Comparison of ENCODE assay signal across 8 mouse cellular contexts in genomic region chr12:27339171-27339751, GRCm38 (mm10). TPM values are rescaled to one million over a fixed set of nuclear protein-coding genes. Genes with fewer than 3 reads are reported as not detected.
DNase-seq lines count a peak whose midpoint lies in the region; ATAC-seq lines count a peak whose summit lies in the region.

No protein-coding gene starts in this region.

- no peak for ATAC-seq in intestine, embryonic 14.5 days (replicated peaks; ENCODE audit: low FRiP score, low TSS enrichment, low read depth)
- ATAC-seq in midbrain, embryonic 11.5 days (ENCODE audit: low FRiP score) = no peak
- no peak for ATAC-seq in stomach, embryonic 16.5 days (ENCODE audit: insufficient read depth, low FRiP score)
- ATAC-seq in inflammation-experienced regulatory T-cells, adult 6 months = no peak

- intact Hi-C loops in left cerebral cortex, postnatal 36 days (cut with DNase I) = loop anchor here (2.0 to 10.0 kb wide), 3 partner anchors 204 to 452 kb away; no protein-coding TSS in a partner anchor

- peak overlapping the region; percentile 86 for H3K4me2 ChIP-seq in intestine, embryonic 14.5 days (ENCODE audit: low read length)
- H3K4me2 ChIP-seq in midbrain, embryonic 11.5 days = peak overlapping the region; percentile 66
- peak overlapping the region; percentile 94 for H3K4me2 ChIP-seq in stomach, embryonic 16.5 days (ENCODE audit: low read depth, low read length)

- H3K27ac ChIP-seq in brown adipose tissue, adult 24 weeks (replicated peaks; ENCODE audit: low read depth, low read length) = no peak overlapping the region
- H3K27ac ChIP-seq in intestine, embryonic 14.5 days (ENCODE audit: low read depth) = peak overlapping the region; percentile 76
- peak overlapping the region; percentile 89 for H3K27ac ChIP-seq in midbrain, embryonic 11.5 days (ENCODE audit: low read depth, low read length)
- H3K27ac ChIP-seq in stomach, embryonic 16.5 days (ENCODE audit: low read length) = peak overlapping the region; percentile 74

- H3K27me3 ChIP-seq in intestine, embryonic 14.5 days (replicated peaks; ENCODE audit: control insufficient read depth, insufficient read depth, low read length) = no peaks in the 10 kb centered on the region
- H3K27me3 ChIP-seq in midbrain, embryonic 11.5 days (ENCODE audit: control insufficient read depth, insufficient read depth, low read length) = no peaks in the 10 kb centered on the region
- H3K27me3 ChIP-seq in stomach, embryonic 16.5 days (ENCODE audit: control insufficient read depth, insufficient read depth, low read length) = no peaks in the 10 kb centered on the region

- H3K9ac ChIP-seq in intestine, embryonic 14.5 days (ENCODE audit: low read length) = peak overlapping the region; percentile 93
- peak overlapping the region; percentile 99 for H3K9ac ChIP-seq in midbrain, embryonic 11.5 days (ENCODE audit: low read length)
- peak overlapping the region; percentile 83 for H3K9ac ChIP-seq in stomach, embryonic 16.5 days (ENCODE audit: low read length)

- H3K9me3 ChIP-seq in intestine, embryonic 14.5 days (ENCODE audit: control insufficient read depth, low read length) = no peaks in the 10 kb centered on the region
- no peaks in the 10 kb centered on the region for H3K9me3 ChIP-seq in midbrain, embryonic 11.5 days (ENCODE audit: control insufficient read depth, low read length)
- H3K9me3 ChIP-seq in stomach, embryonic 16.5 days (replicated peaks; ENCODE audit: control insufficient read depth, low read length) = no peaks in the 10 kb centered on the region

- DNase-seq in ES-CJ7 (ENCODE audit: low read depth, low spot score) = peak; percentile 23
- peak; percentile 50 for DNase-seq in forelimb bud, embryonic 11.5 days (ENCODE audit: low read depth, low spot score)
- DNase-seq in intestine, embryonic 14.5 days (ENCODE audit: low spot score) = peak; percentile 84
- peak; percentile 67 to 78 for DNase-seq in left cerebral cortex, postnatal 36 days (ENCODE audit: low spot score in 2 of 2)
- peak; percentile 96 for DNase-seq in midbrain, embryonic 11.5 days (ENCODE audit: low spot score, missing footprints)

- peaks cover 3% of the 10 kb centered on the region for H3K4me1 ChIP-seq in brown adipose tissue, adult 24 weeks (ENCODE audit: control insufficient read depth, insufficient read depth, insufficient read length, low read length)
- H3K4me1 ChIP-seq in intestine, embryonic 14.5 days (replicated peaks; ENCODE audit: control insufficient read depth, insufficient read depth, low read length) = peaks cover 11% of the 10 kb centered on the region
- peaks cover 11% of the 10 kb centered on the region for H3K4me1 ChIP-seq in midbrain, embryonic 11.5 days (ENCODE audit: control insufficient read depth, insufficient read depth, low read length)
- no peaks in the 10 kb centered on the region for H3K4me1 ChIP-seq in stomach, embryonic 16.5 days (ENCODE audit: control insufficient read depth, insufficient read depth, low read length)

- under 1% methylated on average over 46 of the region's 47 CpGs for WGBS in intestine, embryonic 14.5 days
- WGBS in midbrain, embryonic 11.5 days = under 1% methylated on average over 46 of the region's 47 CpGs
- under 1% methylated on average over 47 of the region's 47 CpGs for WGBS in stomach, embryonic 16.5 days

- H3K4me3 ChIP-seq in brown adipose tissue, adult 24 weeks (ENCODE audit: insufficient read depth, low read depth, low read length) = peak overlapping the region; percentile 53
- H3K4me3 ChIP-seq in intestine, embryonic 14.5 days (ENCODE audit: low read depth, low read length) = peak overlapping the region; percentile 77
- H3K4me3 ChIP-seq in midbrain, embryonic 11.5 days (ENCODE audit: low read depth, low read length) = peak overlapping the region; percentile 92
- peak overlapping the region; percentile 75 for H3K4me3 ChIP-seq in stomach, embryonic 16.5 days (replicated peaks; ENCODE audit: low read length)

- peaks cover 20% of the 10 kb centered on the region for H3K36me3 ChIP-seq in intestine, embryonic 14.5 days (ENCODE audit: control insufficient read depth, insufficient read depth, low read length)
- H3K36me3 ChIP-seq in midbrain, embryonic 11.5 days (ENCODE audit: control insufficient read depth, insufficient read depth, low read length) = peaks cover 12% of the 10 kb centered on the region
- no peaks in the 10 kb centered on the region for H3K36me3 ChIP-seq in stomach, embryonic 16.5 days (ENCODE audit: control insufficient read depth, insufficient read depth, low read length)

RNA-seq across cellular contexts. Expression of gene Sox11, which starts 3.1 kb away (rescaled TPM):
- polyA plus RNA-seq in brown adipose tissue, adult 24 weeks (2012; ENCODE audit: insufficient read depth, insufficient read length, missing spikeins) = not detected in 2 replicates
- polyA plus RNA-seq in intestine, embryonic 14.5 days (2014; fragmentation: Nextera tagmentation; extraction: Ambion mirVana) = 60.1 and 72.7 TPM in 2 replicates
- 10 to 100 TPM; 11.0 to 19.4 TPM for total RNA-seq in left cerebral cortex, postnatal 36 days (2021)
- polyA plus RNA-seq in midbrain, embryonic 11.5 days (2014; fragmentation: Nextera tagmentation; extraction: Ambion mirVana) = 618 and 725 TPM in 2 replicates
- polyA plus RNA-seq in stomach, embryonic 16.5 days (2015; fragmentation: Nextera tagmentation; extraction: Ambion mirVana) = 22.2 and 24.3 TPM in 2 replicates
- polyA plus RNA-seq in inflammation-experienced regulatory T-cells, adult 6 months (2017; shearing (Covaris generic)) = not detected

Comparison
In these comparisons a context has a peak if more than half of its experiments do, and no peak if none do; other contexts are left out.
1. DNase-seq: peak in every context shown above with its lines; median percentile 96 in midbrain, embryonic 11.5 days; 84 in intestine, embryonic 14.5 days; 72 in left cerebral cortex, postnatal 36 days; 50 in forelimb bud, embryonic 11.5 days; 23 in ES-CJ7.
2. RNA of gene Sox11, which starts 3.1 kb away (polyA plus RNA-seq): 618 to 725 TPM in midbrain, embryonic 11.5 days, 60.1 to 72.7 TPM in intestine, embryonic 14.5 days and 22.2 to 24.3 TPM in stomach, embryonic 16.5 days; not detected in brown adipose tissue, adult 24 weeks and not detected in inflammation-experienced regulatory T-cells, adult 6 months; every median in the first group is over 10 times any median in the second.
3. Peak in every context shown above with its lines, with median percentiles within 50 percentile points of each other: H3K4me3 ChIP-seq, H3K4me2 ChIP-seq and H3K9ac ChIP-seq.